Mouse (Mus musculus): ENCODE results near the gene Slc39a3. TPM values are rescaled to one million over a fixed set of nuclear protein-coding genes. Genes with fewer than 3 reads are reported as not detected.

The Slc39a3 gene
- total RNA-seq, 1 experiment from 2014 or later: 7.2 TPM

Other genes starting within 250 kb of the Slc39a3 start
- 12.9 and 24.7 TPM in 2 replicates for gene Sf3a2, start 239.2 kb downstream of the Slc39a3 start, total RNA-seq (2017)
- gene Plekhj1, start 238.8 kb downstream of the Slc39a3 start, total RNA-seq (2017): 35.8 and 45.6 TPM in 2 replicates
- 0.15 TPM in 1 of 2 replicates, not detected in the other for gene Amh, start 232.2 kb downstream of the Slc39a3 start, total RNA-seq (2017)
- 0.50 and 0.94 TPM in 2 replicates for gene Jsrp1, start 223.9 kb downstream of the Slc39a3 start, total RNA-seq (2017)
- 154 and 289 TPM in 2 replicates for gene Oaz1, start 210.8 kb downstream of the Slc39a3 start, total RNA-seq (2017)
- gene Lingo3, start 193.4 kb downstream of the Slc39a3 start, total RNA-seq (2017): 0.30 TPM in 1 of 2 replicates, not detected in the other
- 202 and 278 TPM in 2 replicates for gene Lsm7, start 182.2 kb downstream of the Slc39a3 start, total RNA-seq (2017)
- 14.1 and 30.1 TPM in 2 replicates for gene Sppl2b, start 182.2 kb downstream of the Slc39a3 start, total RNA-seq (2017)
- gene Tmprss9, start 165.6 kb downstream of the Slc39a3 start, total RNA-seq (2017): not detected in 2 replicates
- 22.3 and 48.7 TPM in 2 replicates for gene Timm13, start 136.5 kb downstream of the Slc39a3 start, total RNA-seq (2017)
- gene Lmnb2, start 119.2 kb downstream of the Slc39a3 start, total RNA-seq (2017): 34.0 and 35.9 TPM in 2 replicates
- gene Gadd45b, start 107.4 kb downstream of the Slc39a3 start, total RNA-seq (2017): 24.2 and 25.4 TPM in 2 replicates
- 0.50 and 0.75 TPM in 2 replicates for gene Gng7, start 22.5 kb downstream of the Slc39a3 start, total RNA-seq (2017)
- not detected in 2 replicates for gene Diras1, start 11.8 kb downstream of the Slc39a3 start, total RNA-seq (2017)
- gene Sgta, start 22.8 kb upstream of the Slc39a3 start, total RNA-seq (2017): 34.3 and 39.1 TPM in 2 replicates
- gene Thop1, start 32.6 kb upstream of the Slc39a3 start, total RNA-seq (2017): 22.6 and 24.8 TPM in 2 replicates
- 1.4 TPM in 1 of 2 replicates, not detected in the other for gene Creb3l3, start 61.4 kb upstream of the Slc39a3 start, total RNA-seq (2017)
- 29.8 and 55.8 TPM in 2 replicates for gene Map2k2, start 68.5 kb upstream of the Slc39a3 start, total RNA-seq (2017)
- 7.4 and 13.0 TPM in 2 replicates for gene Zbtb7a, start 97.8 kb upstream of the Slc39a3 start, total RNA-seq (2017)
- 7.3 and 8.7 TPM in 2 replicates for gene Pias4, start 130.5 kb upstream of the Slc39a3 start, total RNA-seq (2017)
- gene Eef2, start 139.2 kb upstream of the Slc39a3 start, total RNA-seq (2017): 1,714 and 1,773 TPM in 2 replicates
- gene Dapk3, start 145.6 kb upstream of the Slc39a3 start, total RNA-seq (2017): 29.9 and 30.6 TPM in 2 replicates
- gene 4930442H23Rik, start 146.4 kb upstream of the Slc39a3 start, total RNA-seq (2017): not detected in 2 replicates
- not detected in 2 replicates for gene Nmrk2, start 164.6 kb upstream of the Slc39a3 start, total RNA-seq (2017)
- gene Atcay, start 193.4 kb upstream of the Slc39a3 start, total RNA-seq (2017): not detected in 2 replicates
- 0.65 and 6.8 TPM in 2 replicates for gene Zfr2, start 195.7 kb upstream of the Slc39a3 start, total RNA-seq (2017)
- gene Matk, start 215.5 kb upstream of the Slc39a3 start, total RNA-seq (2017): 27.9 and 30.8 TPM in 2 replicates
- 125 and 132 TPM in 2 replicates for gene Mrpl54, start 229.5 kb upstream of the Slc39a3 start, total RNA-seq (2017)
- gene Apba3, start 229.5 kb upstream of the Slc39a3 start, total RNA-seq (2017): 10.5 and 21.6 TPM in 2 replicates